Mouse (Mus musculus) midbrain, embryonic 14.5 days (tissue): ENCODE measurements around the gene Slc39a5. TPM values are rescaled to one million over a fixed set of nuclear protein-coding genes. Genes with fewer than 3 reads are reported as not detected.
A peak's percentile ranks its signal among the peaks of the same experiment; 100 is the strongest.

ENCODE experiments used
- ATAC-seq: fragments of 200-750 bp; cut with Nextera tagmentation; 2 replicates; pipeline ENCODE4 v1.8.0; 2017; ENCODE audit warnings: moderate number of reproducible peaks, moderate library complexity; ENCODE audit not compliant: low FRiP score, low TSS enrichment
- DNase-seq: peaks from one replicate; pipeline ENCODE4 v3.0.0-alpha.2; 2015
- H3K27ac ChIP-seq: fragments of 300-500 bp; sonication (generic); replicated peaks from 2 replicates; pipeline ENCODE4 v1.5.1; 2014; ENCODE audit warnings: mild to moderate bottlenecking, low read depth, low read length, moderate library complexity
- H3K27me3 ChIP-seq: fragments of 300-500 bp; sonication (generic); 2 replicates; pipeline ENCODE4 v1.6.1; 2014; ENCODE audit warnings: low read length, control low read depth, mixed read lengths; ENCODE audit not compliant: control insufficient read depth, insufficient read depth
- H3K36me3 ChIP-seq: fragments of 300-500 bp; sonication (generic); 2 replicates; pipeline ENCODE4 v1.6.1; 2014; ENCODE audit warnings: low read length, control low read depth; ENCODE audit not compliant: control insufficient read depth, insufficient read depth
- H3K4me1 ChIP-seq: fragments of 300-500 bp; sonication (generic); 2 replicates; pipeline ENCODE4 v1.6.1; 2014; ENCODE audit warnings: mild to moderate bottlenecking, antibody characterized with exemption, low read length, control low read depth; ENCODE audit not compliant: control insufficient read depth, insufficient read depth
- H3K4me2 ChIP-seq: fragments of 300-500 bp; sonication (generic); 2 replicates; pipeline ENCODE4 v1.6.1; 2014; ENCODE audit warnings: mild to moderate bottlenecking, low read length, moderate library complexity
- H3K4me3 ChIP-seq: fragments of 300-500 bp; sonication (generic); replicated peaks from 2 replicates; pipeline ENCODE4 v1.5.1; 2014; ENCODE audit warnings: low read depth, low read length
- H3K9ac ChIP-seq: fragments of 300-500 bp; sonication (generic); replicated peaks from 2 replicates; pipeline ENCODE4 v1.6.1; 2014; ENCODE audit warnings: mild to moderate bottlenecking, low read length, moderate library complexity
- H3K9me3 ChIP-seq: fragments of 300-500 bp; sonication (generic); 2 replicates; pipeline ENCODE4 v1.6.1; 2016; ENCODE audit warnings: low read length, control low read depth, mixed read lengths; ENCODE audit not compliant: control insufficient read depth
- WGBS: fragments of 180-500 bp; shearing (Covaris S2); extraction: QIAGEN DNeasy Blood & Tissue Kit; methylation state at CpG from one replicate; pipeline ENCODE4 v1.1.7; 2014; 5-methylcytosine and 5-hydroxymethylcytosine counted together
- polyA plus RNA-seq: library from polyadenylated mRNA; unstranded; fragments of >200 nt; fragmentation: Nextera tagmentation; extraction: Ambion mirVana; gene quantifications from 2 replicates; pipeline ENCODE4 v1.2.1, GENCODE M21; 2014

Gene Slc39a5
- polyA plus RNA-seq, 1 experiment from 2014 or later = not detected

DNA sequence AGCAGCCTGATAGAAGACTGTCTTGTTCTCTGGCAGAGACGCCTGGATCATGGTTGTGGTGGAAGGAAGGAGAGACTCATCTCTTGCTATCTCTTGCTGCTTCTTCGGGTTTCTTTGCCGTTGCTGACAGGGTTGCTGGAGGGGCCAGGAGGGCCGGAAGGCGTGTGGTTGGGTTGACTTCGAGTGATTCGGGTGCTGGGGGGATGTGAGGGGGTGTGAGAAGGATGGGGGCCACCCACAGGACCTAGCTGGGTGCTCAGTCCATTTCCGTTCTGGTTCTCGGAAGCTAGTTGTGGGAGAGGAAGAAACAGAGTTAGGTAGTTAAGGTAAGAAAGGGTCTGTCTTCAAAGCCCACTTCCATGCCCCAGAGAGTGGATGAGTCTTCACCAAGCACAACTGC is 609 bp upstream of the Slc39a5 start:
- 81% methylated on average over 9 of the region's 9 CpGs for whole genome bisulfite sequencing

DNA sequence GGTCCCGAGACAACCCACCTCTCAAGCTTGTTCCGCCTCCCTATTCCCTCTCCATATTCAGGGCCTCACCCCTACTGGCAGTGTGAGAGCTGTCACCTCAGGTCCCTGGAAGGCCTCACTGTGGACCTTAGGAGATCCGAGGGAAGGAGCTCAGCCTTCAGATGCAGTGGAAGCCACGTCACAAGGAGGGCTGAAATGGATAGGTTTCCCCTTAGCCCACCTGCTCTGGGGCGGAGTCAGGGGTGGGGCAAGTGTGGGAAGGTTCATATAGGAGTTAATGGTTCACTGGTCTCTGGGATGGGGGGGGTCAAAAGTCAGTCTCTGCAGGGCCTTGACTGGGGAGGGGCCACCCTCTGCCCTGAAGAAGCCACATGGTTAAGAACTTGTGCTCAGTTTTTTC is 691 bp downstream of the Slc39a5 start:
- Histone ChIP-seq H3K36me3 (peaks cover 18% of the 10 kb centered on the region; the same call in 1 of the 2 replicates), H3K4me1 (no peaks in the 10 kb centered on the region; the same call in 1 of the 2 replicates), H3K4me2 (no peak overlapping the region), H3K4me3 (no peak overlapping the region), H3K9ac (no peak overlapping the region), H3K27ac (no peak overlapping the region), H3K9me3 (no peaks in the 10 kb centered on the region), H3K27me3 (no peaks in the 10 kb centered on the region)
- no peak for DNase-seq
- no peak for ATAC-seq
- 45% methylated on average over 5 of the region's 5 CpGs for WGBS

More for the DNA sequence above, 609 bp upstream of the Slc39a5 start:
- ATAC-seq (no peak), DNase-seq (no peak)
- H3K9ac ChIP-seq = no peak overlapping the region
- H3K4me3 ChIP-seq = no peak overlapping the region
- peaks cover 17% of the 10 kb centered on the region for H3K36me3 ChIP-seq
- H3K27me3 ChIP-seq = no peaks in the 10 kb centered on the region
- H3K4me2 ChIP-seq = no peak overlapping the region
- no peaks in the 10 kb centered on the region; the same call in 1 of the 2 replicates for H3K4me1 ChIP-seq
- H3K27ac ChIP-seq = no peak overlapping the region
- H3K9me3 ChIP-seq = no peaks in the 10 kb centered on the region

DNA sequence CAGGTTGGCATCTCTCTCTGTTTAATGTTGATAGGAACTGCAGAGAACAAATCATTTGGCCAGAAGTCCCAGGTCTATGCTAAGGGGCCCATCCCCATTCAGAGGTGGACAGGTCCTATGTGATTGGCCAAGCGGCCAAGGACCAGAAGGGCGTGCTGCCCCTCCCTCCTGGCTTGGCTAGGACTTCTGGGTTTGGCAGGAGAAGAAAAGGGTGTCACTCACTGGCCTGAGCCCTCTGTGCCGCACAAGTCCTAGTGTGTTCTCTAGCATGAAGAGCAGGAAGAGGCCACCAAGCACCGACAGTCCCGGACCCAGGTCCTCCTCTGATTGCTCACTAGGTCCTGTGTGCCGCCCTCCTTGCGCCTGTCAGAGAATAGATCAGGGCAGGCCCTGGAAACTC is 3.6 kb downstream of the Slc39a5 start:
- Histone ChIP-seq H3K4me3 (no peak overlapping the region), H3K36me3 (peaks cover 41% of the 10 kb centered on the region), H3K9ac (no peak overlapping the region; the same call in 1 of the 2 replicates), H3K27me3 (no peaks in the 10 kb centered on the region), H3K9me3 (no peaks in the 10 kb centered on the region), H3K4me1 (no peaks in the 10 kb centered on the region; the same call in 1 of the 2 replicates), H3K27ac (no peak overlapping the region), H3K4me2 (no peak overlapping the region)
- ATAC-seq = no peak
- 53% methylated on average over 7 of the region's 7 CpGs for WGBS
- no peak for DNase-seq

DNA sequence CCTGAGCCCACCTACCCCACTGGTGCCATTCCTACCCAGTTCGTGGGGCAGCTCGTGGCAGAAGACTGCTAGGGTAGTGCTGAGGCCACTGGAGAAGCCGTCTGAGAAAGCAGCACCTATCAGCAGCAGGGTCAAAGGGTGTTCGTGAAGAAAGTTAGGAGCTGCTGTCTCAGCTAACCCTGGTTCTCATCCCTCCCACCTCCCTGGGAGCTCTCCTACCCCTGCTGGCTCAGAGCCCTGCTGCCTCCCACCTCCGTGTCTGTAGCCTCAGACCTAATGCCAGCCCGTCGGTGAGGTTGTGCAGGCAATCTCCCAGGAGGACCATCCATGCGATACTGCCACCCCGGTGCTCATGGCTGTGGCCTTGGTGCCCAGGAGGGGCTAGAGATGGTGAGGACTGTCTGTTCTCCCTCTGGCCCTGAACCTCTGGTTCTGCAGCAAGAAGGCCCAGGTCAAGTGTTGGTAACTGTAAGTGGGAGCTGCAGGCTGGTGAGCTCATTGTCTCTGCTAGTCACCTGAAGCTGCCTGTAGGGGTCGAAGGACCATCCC is 4.2 kb downstream of the Slc39a5 start:
- no peak overlapping the region for H3K27ac ChIP-seq
- no peak overlapping the region for H3K4me2 ChIP-seq
- no peak for DNase-seq
- H3K4me3 ChIP-seq = no peak overlapping the region
- peaks cover 48% of the 10 kb centered on the region for H3K36me3 ChIP-seq
- WGBS = 67% methylated on average over 10 of the region's 10 CpGs
- H3K27me3 ChIP-seq = no peaks in the 10 kb centered on the region
- H3K4me1 ChIP-seq = no peaks in the 10 kb centered on the region; the same call in 1 of the 2 replicates
- ATAC-seq = no peak
- H3K9me3 ChIP-seq = no peaks in the 10 kb centered on the region
- no peak overlapping the region for H3K9ac ChIP-seq

DNA sequence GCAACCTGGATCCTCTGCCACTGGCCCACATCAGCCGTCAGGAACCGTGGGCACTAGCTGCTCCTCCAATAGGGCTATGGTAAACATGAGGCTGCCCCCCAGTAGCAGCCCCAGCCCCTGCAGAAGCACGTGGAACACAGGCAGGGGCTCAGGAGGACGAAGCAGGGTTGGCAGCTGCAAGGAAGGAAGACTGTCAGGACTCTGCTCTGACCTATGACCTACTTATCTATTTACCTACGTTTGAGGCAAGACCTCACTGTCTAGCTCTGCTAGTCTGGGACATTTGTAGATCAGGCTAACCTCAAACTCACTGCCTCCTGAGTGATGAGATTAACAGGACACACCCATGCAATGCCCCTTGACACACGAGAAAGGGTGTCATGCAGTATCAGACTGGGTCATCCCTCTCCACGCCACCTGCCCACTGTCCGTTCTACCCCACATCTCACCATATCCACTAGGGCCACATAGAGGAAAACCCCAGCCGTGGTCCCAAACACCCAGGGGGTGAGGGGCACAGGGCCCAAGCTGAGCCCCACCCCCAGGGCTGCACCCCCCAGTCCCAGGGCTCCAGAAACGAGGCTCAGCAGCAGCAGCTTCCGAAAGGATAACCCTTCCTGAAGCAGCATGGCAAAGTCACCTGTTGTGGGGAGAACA is 4.9 kb downstream of the Slc39a5 start:
- Histone ChIP-seq H3K9ac (no peak overlapping the region), H3K9me3 (no peaks in the 10 kb centered on the region), H3K27me3 (no peaks in the 10 kb centered on the region), H3K36me3 (peaks cover 49% of the 10 kb centered on the region), H3K27ac (no peak overlapping the region), H3K4me2 (no peak overlapping the region), H3K4me3 (no peak overlapping the region), H3K4me1 (no peaks in the 10 kb centered on the region; the same call in 1 of the 2 replicates)
- WGBS = 69% methylated on average over 11 of the region's 11 CpGs
- ATAC-seq = 0 out of 2 replicates have a peak, but pooled peaks have one; percentile 22
- no peak for DNase-seq

DNA sequence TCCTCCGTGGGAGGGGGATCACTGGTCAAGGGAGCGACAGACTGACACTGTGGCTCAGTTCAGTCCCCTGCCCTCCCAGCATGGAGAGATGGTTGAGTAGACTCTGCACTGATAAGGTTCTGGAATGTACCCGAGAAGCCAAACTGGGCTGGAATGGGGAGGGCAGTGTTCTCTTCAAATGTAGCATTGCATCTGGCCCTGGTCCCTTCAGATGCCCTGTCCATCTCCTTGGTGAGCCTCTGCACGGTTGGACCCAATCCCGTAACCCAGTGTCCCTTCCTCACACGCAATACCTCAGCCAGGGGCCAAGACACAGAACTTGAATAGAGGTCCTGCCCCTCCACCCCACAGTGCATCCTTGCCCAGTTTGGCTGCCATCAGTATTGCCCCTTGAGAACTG is 9.2 kb downstream of the Slc39a5 start:
- ATAC-seq (no peak), DNase-seq (no peak)
- H3K4me2 ChIP-seq = no peak overlapping the region
- peaks cover 92% of the 10 kb centered on the region for H3K36me3 ChIP-seq
- no peak overlapping the region for H3K27ac ChIP-seq
- no peak overlapping the region for H3K9ac ChIP-seq
- no peaks in the 10 kb centered on the region for H3K4me1 ChIP-seq
- WGBS = 82% methylated on average over 6 of the region's 6 CpGs
- H3K9me3 ChIP-seq = no peaks in the 10 kb centered on the region
- no peaks in the 10 kb centered on the region for H3K27me3 ChIP-seq
- no peak overlapping the region for H3K4me3 ChIP-seq

DNA sequence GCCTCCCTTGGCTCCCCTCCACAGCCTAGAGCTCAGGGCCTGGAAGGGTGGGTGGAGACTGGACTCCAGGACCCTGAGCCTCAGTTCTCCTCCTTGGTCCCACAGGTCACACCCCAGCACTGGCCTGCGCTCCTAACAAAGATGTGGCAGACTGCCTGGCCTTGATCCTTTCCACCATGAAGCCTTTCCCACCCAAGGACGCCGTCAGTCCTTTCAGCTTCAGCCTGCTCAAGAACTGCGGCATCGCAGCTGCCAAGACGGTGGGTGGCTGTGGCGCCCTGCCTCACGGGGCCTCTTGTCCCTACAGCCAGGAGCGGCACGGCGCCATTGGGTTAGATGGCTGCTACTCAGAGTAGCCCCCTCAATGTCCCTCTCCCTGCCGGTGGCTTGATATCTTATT is 10.7 kb downstream of the Slc39a5 start:
- peaks cover 95% of the 10 kb centered on the region for H3K36me3 ChIP-seq
- no peak overlapping the region for H3K27ac ChIP-seq
- no peak for ATAC-seq
- H3K27me3 ChIP-seq = no peaks in the 10 kb centered on the region
- WGBS = 85% methylated on average over 12 of the region's 12 CpGs
- H3K4me3 ChIP-seq = no peak overlapping the region
- H3K9me3 ChIP-seq = no peaks in the 10 kb centered on the region
- H3K4me2 ChIP-seq = no peak overlapping the region
- H3K4me1 ChIP-seq = no peaks in the 10 kb centered on the region
- DNase-seq = no peak
- H3K9ac ChIP-seq = no peak overlapping the region

DNA sequence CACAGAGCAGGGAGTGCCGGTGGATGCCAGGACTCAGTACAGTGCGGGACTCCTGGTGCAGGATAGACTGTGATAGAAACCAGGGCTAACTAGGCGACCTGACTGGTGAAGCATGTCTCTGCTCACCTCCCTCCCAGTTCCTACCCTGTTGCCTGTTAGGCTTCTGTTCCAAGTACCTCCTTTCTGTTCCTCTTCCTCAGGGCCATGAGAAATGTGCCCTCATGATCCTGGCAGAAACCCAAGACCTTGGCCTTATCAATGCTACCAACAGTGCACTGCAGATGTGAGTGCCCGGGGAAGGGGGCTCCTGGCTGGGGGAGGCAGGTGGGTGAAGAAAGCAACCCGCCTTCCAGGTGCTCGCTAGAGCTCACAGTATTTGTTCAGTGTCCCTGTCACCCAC is 11.5 kb downstream of the Slc39a5 start:
- Histone ChIP-seq H3K36me3 (peaks cover 100% of the 10 kb centered on the region), H3K4me3 (no peak overlapping the region), H3K27ac (no peak overlapping the region), H3K27me3 (no peaks in the 10 kb centered on the region), H3K9ac (no peak overlapping the region), H3K4me2 (no peak overlapping the region), H3K4me1 (no peaks in the 10 kb centered on the region), H3K9me3 (no peaks in the 10 kb centered on the region)
- 88% methylated on average over 6 of the region's 6 CpGs for WGBS
- ATAC-seq (no peak), DNase-seq (no peak)

DNA sequence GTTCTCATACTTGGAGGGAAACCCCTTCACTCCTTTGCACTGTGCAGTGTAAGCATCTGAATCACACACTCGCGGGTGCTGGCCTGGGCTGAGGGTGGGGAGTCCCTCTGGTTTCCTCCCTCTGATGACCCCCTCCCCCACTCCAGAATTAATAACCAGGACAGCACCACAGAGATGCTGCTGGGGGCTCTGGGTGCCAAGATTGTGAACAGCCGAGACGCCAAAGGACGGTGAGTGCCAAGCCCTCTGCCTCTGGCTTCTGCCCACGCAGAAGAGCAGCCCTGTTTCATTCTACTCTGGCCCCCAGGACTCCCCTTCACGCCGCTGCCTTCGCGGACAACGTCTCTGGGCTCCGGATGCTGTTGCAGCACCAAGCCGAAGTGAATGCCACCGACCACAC is 12.1 kb downstream of the Slc39a5 start:
- H3K9me3 ChIP-seq = no peaks in the 10 kb centered on the region
- 90% methylated on average over 14 of the region's 14 CpGs for WGBS
- no peak overlapping the region for H3K4me3 ChIP-seq
- H3K4me2 ChIP-seq = no peak overlapping the region
- H3K4me1 ChIP-seq = no peaks in the 10 kb centered on the region
- no peaks in the 10 kb centered on the region for H3K27me3 ChIP-seq
- H3K27ac ChIP-seq = no peak overlapping the region
- H3K36me3 ChIP-seq = peaks cover 100% of the 10 kb centered on the region
- no peak for ATAC-seq
- no peak overlapping the region for H3K9ac ChIP-seq
- DNase-seq = no peak
